Mouse (Mus musculus) urinary bladder, adult 18-20 months (tissue): Measurements from ENCODE around the gene Gpr146.
"Not testable (repeated sequence)": the region's sequence is repeated elsewhere in the genome, so short reads cannot be mapped to it uniquely, and the experiment has no call there.

Source experiments
- DNase-seq, 2 experiments: peaks; one replicate each; pipeline ENCODE4 v3.0.0; 2022; ENCODE audit warnings: low spot score in 2 of 2, mixed read lengths in 2 of 2

The Gpr146 gene

DNA sequence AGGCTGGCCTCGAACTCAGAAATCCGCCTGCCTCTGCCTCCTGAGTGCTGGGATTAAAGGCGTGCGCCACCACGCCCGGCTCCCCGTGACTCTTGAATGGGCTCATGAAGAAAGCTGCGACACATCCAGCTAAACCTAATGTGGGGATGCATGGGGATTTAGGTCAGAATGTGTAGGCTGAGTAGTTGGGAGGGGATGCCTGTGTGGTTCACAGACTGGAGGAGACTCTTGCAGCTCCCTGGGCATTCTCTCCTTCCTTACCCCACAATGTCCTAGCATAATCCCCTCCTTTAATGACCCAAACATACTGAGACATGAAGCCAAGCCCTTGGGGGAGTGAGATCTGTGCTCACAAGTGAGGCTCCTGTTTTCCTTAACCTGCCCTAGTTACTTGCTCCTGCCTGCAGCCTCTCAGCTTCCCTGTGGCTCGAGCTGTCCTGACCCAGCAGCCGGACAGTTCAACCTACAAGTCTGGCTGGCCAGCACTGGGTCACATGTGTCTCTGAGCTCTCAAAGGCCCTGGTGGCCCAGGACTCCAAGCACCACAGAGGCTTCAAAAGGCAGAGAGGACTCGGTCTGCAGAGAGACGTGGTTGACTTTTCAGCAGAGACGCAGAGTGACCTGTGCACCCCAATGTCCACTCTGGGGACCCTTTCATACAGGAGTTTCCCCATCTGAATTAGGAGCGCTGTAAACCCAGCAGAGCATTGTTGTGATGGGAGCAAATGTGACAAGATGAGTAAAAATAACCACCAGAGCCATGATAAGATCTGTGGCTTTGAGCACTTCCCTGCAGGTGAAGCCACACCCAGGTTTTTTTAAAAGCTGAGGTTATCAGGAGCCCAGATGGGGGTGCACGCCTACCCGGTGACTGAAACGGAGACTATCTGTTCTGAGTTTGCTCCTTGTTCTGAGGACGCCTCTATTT, 4.4 kb downstream of the Gpr146 start:
- DNase-seq: no peak

DNA sequence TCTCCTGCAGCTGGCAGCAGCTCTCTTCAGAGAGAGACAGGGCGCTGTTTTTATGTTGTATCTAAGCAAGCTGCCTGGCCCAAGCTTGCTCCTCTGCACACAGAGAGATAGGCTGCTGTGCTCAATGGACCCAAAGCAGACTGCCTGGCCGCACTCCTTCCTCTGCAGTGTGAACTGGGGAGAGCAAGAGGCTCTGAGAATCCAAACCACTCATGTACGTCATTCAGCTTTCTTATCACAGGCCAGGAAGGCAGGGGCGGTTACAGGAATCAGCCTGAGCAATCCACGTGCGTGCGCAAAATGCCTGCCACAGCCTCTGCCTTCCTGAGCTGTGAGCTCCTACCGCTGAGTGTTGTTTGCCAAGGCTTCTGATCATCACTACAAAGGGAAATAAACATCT, 5.3 kb downstream of the Gpr146 start:
- DNase-seq: no peak

DNA sequence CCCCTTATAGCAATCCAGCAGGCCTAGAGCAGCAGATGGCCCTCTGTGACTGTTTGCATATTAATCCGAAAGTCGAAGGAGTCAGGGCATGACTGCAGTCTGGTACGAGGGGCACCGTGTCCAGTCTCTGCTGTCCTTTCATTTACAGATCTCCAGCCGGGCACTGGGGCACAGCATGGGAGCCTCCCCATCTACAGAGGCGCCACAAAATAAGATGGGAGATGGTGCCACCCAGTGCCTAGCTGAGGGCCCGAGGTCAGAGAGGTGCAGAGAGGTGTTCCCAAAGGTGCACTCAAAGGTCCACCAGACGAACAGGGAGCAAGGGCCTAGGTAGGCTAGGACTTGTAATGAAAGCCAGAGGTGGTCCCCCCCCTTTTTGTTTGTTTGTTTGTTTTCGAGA, 5.7 kb downstream of the Gpr146 start:
- no peak for DNase-seq

DNA sequence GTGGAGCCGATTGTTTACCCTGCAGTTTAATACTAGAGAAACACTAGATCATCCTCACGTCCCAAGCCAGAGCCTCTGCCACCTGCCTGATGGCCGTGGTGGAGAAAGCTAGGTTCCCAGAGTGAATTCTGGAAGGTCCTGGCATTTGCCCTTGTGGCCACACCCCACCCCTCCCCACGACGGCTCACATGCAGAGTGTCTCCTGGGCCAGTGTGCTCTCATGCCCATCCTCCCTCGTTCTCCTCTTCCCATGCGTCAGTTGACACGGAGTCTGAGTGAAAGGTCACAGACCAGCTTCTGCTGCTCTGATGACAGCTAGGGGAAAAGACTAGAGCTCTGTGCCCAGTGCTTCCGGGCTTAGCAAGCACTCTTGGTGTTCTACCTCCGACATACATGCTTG, 7.0 kb downstream of the Gpr146 start:
- DNase-seq: no peak

DNA sequence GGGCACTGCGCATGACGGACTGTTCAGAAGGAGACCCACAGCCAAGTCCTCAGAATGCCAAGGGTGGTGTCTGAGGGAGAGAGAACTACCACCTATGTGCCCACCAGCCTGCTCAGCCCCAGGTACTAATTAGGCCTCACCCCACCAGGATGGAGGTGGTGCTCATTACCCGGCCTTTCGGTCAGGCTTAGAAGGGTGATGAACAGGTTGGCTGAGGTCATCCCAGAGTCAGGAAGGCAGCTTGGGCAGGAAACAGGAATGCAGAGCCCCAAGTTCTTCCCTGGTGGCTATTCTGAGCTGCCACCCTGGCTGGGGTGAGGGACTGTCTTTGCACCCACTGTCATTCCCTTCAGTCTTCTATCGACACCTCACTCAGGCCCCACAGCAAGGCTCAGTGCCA, 8.6 kb downstream of the Gpr146 start:
- DNase-seq: no peak

DNA sequence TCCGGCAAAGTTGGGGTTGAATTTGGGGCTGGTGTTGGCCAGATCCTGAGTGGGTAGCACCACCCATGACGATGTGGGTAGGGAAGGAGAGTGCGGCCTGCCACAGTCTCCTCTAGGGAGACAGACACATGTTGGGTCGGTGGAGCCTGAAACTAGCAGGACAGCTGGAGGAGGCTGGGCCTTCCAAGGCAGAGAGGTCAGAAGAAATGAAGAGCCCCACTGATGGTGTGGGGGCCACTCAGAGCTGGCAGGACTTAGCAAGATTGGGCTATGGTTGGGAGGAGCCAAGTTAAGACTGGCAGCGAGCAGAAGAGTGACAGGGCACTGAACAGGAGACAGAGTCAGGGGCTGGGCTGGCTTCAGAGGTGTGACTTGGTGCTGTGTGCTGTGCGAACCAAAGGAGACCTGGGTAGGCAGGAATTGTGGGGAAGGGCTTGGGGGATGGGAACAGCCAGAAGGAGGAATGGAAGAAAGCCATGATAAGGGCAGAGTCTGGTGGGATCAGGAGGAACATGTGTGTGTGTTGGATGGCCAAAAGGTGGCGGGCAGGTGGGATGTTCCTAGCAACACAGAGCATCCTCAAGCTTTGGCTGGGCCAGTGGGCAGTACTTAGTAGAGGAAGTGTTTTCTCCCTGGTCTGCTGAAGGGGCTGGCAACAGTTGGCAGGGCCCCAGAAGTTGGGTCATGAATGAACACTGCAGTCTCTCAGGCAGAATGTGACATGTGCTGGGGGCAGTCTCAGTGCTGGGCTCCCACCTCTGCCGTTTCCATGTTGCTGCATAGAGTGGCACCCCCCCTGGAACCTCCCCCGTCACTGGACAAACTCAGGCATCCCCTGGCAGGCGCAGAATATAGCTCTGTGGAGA, 10.1 kb downstream of the Gpr146 start:
- no peak for DNase-seq

DNA sequence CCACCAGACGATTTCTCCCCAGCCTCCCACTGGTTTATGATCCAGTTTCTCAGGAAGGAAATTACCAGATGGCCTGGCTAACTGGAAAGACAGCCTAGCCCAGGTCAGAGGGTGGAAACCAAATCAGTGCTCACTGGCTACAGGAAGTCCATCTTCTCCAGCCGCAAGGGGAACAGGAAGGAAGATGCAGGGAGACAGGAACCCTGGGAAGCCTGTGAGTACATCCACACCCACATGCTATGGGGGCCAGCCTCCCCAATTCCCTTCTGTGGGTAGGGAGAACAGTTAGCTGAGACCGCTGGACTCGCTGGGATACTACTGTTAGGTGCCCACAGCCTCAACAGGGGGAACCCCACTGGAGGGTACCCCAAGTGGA, 10.7 kb downstream of the Gpr146 start:
- no peak for DNase-seq

DNA sequence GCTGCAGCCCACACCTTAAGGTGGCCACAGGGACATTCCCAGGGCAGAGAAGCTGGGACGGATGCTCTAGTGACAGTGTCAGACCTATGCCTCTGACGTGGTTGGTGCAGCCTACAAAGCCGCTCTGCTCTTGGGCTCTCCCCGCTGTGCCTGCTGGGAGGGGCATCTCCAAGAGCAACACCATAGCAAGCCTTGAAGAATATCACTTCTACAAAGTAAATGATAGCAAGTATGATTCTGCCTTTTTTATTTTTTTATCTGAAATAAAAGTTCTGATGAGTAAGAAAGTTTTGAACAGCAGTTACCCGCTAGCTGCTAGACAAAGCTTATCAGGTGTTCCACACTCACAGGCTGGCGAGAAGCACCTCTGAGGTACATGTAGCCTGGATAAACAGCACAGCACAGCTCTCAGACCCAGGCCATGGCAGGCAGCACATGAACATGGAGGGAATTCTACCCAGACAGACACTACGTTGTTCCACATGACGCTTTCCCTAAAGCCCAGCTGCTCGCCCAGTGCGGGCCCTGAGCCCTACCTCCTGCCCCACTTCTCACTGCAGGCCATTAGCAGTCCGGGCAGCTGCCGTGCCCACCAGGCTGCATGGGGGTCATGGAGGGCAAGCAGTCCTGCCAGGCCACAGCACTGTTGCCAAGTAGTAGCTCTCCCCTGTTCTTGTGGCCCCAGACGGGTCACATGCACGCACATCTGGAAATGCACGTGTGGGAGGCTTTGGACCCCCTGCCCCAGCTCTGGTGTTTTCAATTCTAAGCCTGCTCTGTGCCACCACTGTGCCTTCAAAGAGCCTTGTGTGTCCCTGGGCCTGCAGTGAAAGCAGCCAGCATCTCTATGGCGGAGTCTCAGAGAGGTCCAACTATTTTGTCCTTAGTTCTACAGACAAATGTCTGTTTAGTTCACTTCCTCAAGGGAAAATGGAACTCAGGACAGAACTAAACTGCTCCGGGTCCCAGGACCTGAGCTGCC, 11.5 kb downstream of the Gpr146 start:
- DNase-seq: no peak

DNA sequence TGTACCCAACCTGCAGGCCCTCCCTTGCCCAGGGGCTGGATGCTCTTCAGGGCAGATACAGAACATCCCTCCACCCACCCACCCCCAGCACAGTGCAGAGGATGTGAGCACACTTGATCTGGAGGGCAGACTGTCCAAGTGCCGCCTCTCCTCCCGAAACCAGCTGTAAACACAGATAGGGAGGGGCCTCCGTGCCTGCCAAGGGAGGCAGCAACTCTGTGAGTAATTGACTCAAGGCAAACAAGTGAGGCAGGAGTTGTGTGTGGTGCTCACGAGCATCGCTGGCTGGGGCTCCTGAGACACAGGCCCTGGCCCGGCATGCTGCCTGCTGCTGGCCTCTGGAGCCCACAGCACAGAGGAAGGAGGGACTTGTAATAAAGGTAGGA, 12.2 kb downstream of the Gpr146 start:
- peak; percentile 55 to 82 for DNase-seq

DNA sequence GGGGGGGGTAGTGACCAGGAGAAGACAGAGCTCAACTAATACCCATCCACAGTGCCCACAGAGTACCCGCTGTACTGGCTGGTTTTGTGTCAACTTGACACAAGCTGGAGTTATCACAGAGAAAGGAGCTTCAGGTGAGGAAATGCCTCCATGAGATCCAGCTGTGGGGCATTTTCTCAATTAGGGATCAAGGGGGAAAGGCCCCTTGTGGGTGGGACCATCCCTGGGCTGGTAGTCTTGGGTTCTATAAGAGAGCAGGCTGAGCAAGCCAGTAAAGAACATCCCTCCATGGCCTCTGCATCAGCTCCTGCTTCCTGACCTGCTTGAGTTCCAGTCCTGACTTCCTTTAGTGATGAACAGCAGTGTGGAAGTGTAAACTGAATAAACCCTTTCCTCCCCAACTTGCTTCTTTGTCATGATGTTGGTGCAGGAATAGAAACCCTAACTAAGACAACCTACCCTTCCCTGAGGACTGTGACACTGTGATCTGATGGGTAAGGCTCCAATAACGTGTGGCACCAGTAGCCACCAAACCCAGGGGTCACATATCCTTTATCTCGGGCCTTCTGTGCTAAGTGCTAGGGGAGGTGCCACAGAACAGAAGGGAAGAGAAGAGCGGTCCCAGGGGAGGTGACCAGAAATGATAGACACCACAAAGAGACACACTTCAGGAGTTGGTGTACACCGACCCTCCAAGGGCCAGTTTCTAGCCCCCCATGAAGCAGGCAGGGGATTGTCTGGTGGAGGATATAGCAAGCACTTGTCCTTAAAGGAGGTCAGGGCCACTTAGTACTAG, 13.0 kb downstream of the Gpr146 start:
- DNase-seq: not testable (repeated sequence)

DNA sequence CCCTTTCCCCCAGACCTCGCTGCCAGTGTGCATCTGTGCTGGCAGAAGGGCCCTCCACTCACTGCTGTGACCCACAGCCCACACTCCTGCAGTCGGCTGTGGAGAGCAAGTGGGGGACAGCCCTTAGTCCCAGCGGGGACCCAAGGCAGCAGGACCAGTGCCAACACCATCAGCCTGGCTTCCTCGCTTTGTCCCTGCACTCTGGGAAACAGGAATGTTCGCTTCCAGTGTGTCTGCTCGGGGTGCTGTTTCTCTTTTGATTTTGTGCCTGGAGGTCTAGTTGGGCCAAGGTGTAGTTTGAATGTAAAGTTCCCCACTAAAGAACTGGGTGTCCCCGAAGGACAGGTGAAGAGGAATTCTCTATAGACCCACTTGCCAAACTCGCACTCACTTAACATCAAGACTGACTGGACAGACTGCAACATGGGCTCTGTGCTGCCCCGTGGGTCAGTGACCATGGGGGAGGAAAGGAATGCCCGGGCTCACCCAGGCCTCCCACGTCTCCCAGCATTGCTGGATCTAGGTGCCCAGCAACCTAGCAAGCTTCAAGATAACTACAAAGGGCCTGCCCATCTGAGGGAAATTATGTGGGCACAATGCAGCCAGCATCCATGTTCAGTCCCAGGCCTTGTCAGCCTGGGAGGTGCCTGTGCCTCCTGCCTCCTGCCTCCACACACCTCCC, 14.0 kb downstream of the Gpr146 start:
- DNase-seq: no peak

DNA sequence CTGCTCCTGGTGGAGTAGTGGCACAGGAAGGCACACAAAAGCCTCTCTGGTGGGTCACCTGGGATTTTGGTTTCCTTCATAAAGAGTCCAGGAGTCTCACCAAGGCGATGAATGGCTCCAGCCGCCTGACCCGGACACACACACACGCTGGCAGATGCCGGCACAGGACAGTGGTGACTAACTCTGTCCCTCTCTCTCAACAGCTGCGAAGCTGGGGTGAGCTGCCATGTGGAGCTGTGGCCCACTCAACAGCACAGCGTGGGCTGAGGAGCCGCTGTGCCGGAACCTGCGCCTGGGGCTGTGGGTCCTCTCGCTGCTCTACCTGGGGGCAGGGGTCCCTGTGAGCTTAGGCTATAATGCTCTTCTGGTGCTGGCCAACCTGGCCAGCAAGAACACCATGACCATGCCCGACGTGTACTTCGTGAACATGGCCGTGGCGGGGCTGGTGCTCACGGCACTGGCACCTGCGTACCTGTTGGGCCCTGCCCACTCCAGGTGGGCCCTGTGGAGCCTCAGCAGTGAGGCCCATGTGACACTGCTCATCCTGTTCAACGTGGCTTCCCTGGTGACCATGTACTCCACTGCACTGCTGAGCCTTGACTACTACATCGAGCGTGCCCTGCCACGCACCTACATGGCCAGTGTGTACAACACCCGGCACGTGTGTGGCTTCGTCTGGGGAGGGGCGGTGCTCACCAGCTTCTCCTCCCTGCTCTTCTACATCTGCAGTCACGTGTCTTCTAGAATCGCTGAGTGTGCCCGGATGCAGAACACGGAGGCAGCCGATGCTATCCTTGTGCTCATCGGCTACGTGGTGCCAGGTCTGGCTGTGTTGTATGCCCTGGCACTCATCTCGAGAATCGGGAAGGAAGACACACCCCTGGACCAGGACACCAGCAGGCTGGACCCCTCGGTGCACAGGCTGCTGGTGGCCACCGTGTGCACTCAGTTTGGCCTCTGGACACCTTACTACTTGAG, 15.0 kb downstream of the Gpr146 start:
- DNase-seq: no peak

DNA sequence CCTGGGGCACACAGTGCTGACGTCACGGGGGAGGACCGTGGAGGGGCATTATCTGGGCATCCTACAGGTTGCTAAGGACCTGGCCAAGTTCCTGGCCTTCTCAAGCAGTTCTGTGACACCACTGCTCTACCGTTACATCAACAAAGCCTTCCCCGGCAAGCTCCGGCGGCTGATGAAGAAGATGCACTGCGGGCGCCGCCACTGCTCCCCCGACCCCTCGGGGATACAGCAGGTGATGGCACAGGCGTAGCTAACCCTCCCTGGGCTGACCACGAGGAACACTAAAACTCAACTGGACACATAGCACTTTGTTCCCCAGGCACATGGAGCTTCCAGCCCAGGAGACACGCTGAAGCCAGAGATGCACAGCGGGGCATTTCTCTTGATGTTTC, 15.7 kb downstream of the Gpr146 start:
- no peak for DNase-seq

DNA sequence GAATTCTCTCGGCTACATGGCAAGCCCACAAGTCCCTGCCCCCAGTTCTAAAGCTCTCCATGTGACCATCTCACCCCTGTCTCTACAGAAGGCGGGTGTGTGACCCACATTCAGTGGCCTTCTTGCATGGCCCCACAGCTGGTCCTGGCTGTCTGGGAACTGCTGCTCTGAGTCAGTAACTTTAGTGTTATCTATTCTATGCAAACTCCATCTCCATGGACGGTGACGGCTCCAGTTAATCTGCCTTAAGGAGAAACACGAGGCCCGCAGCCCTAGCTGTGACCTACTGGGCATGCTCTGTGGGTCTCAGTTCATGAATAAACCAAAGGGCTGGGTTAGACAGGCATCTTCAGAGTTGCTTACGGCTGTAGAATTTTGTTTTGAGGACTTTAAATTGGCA, 16.9 kb downstream of the Gpr146 start:
- no peak for DNase-seq

DNA sequence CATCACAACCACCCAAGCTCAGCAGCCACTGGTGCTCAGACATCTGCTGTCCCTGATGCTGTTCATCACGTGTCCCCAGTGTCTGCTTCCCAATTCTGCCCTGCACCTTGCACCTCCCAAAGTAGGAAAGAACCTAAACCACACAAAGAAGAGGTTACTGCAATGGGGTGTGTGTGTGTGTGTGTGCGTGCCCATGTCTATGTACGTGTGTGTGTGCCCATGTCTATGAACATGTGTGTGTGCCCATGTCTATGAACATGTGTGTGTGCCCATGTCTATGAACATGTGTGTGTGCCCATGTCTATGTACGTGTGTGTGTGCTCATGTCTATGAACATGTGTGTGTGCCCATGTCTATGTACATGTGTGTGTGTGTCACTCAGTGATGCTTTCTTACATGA, 18.0 kb downstream of the Gpr146 start:
- DNase-seq: no peak

DNA sequence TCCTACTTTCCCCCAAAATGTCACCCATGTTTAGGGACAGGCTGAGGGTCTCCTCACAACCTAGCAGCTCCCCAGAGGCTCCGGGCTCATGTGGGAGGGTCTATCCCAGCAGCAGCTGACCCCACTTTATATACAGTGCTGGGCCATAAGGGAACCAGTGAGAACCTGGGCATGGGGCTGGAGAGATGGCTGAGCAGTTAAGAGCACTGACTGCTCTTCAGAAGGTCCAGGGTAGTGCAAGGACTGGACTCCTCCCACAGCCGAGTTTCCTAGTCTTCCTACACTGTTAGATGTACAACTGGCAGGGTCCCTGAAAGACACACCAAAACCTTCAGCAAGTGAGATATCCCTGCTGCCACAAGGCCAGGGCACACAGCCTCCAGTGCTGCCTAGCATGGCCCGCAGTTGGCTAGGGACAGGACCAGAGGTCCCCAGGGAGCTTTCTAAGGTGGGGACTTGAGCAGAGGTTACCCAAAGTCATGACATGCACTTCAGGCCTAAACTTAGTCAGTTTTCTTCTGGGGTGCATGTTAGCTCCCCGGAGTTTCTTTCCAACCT, 19.9 kb downstream of the Gpr146 start:
- no peak for DNase-seq

DNA sequence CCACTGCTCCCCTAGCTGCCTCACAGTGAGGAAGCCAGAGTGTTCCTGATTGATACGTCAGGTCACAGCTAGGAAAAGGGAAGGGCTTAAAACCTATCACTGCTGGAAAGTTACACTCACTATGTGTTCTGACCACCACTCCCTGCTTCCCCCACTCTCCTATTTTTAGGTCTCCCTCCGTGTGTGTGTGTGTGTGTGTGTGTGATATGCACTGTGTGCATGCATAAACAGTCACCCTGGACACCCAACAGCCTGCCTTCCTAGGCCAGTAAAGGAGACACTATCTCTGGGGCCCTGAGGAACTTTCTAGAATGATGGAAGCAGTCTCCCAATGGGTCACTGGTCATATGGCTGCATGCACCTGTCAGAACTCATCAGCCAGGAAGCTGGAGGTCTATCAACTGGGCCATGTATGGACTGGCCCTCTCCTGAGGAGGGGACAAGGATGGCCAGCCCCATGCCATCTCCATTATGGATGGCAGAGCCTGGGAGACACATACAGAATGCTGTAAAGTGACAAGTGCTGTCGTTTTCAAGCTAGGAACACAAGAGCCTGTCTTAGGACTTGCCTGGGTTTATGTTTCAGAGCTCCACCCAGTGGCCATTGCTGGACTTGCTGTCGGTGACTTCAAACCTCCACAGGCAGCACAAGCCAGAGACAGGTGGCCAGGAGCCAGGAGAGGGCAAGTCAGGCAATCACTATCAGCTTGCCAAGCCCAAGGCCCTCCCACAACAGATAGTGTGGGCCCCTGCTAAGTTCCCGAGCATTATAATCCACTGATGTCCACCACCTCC, 20.7 kb downstream of the Gpr146 start:
- peak; percentile 85 to 88 for DNase-seq

DNA sequence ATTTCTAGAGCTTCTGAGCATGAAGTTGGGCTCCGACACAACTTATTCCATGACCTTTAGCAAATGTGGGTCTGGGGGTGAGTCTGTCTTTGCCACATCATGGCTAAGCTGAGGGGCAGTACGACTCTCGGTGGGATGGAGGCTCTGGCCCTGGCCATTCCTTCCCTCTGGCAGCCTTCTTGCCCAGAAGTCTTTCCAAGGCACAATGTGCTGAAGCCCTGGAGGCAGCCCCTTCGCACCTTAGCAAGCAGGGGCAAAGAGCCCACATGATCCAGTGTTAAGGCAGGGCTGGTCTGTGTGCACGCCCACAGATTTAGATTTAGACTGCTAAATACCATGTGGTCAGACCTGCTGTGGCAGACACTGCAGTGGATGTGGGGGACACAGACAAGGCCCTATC, 21.3 kb downstream of the Gpr146 start:
- no peak for DNase-seq
